Mouse (Mus musculus) Muller cell, postnatal 12 days (primary cell): Measurements from ENCODE around the gene Creg1.
"Not testable (repeated sequence)": the region's sequence is repeated elsewhere in the genome, so short reads cannot be mapped to it uniquely, and the experiment has no call there.

ENCODE experiments used
- DNase-seq: peaks from one replicate; pipeline ENCODE4 v3.0.0-alpha.2; 2015; ENCODE audit errors: inconsistent ontology term

The Creg1 gene

GRCm38 (mm10) chr1:165751142-165751541, 12.4 kb upstream of the Creg1 start:
- DNase-seq = no peak

- DNase-seq = no peak
These were observed 11.7 kb upstream of the Creg1 start for GRCm38 (mm10) chr1:165751838-165752237.

- no peak for DNase-seq
These were observed 9.3 kb upstream of the Creg1 start for GRCm38 (mm10) chr1:165754205-165754604.

GRCm38 (mm10) chr1:165755194-165755593, 8.4 kb upstream of the Creg1 start:
- no peak for DNase-seq

GRCm38 (mm10) chr1:165761522-165762305, 1.8 kb upstream of the Creg1 start:
- no peak for DNase-seq

- DNase-seq = not testable (repeated sequence)
These were observed 1.0 kb upstream of the Creg1 start for GRCm38 (mm10) chr1:165762498-165762897.

GRCm38 (mm10) chr1:165762914-165763634, 472 bp upstream of the Creg1 start:
- DNase-seq = no peak

- no peak for DNase-seq
These were observed 1.0 kb downstream of the Creg1 start for GRCm38 (mm10) chr1:165764571-165764970.

- no peak for DNase-seq
These were observed 1.5 kb downstream of the Creg1 start for GRCm38 (mm10) chr1:165765041-165765440.

- DNase-seq = no peak
These were observed 2.2 kb downstream of the Creg1 start for GRCm38 (mm10) chr1:165765651-165766294.

GRCm38 (mm10) chr1:165766295-165766890, 2.8 kb downstream of the Creg1 start:
- no peak for DNase-seq

- DNase-seq = no peak
These were observed 5.5 kb downstream of the Creg1 start for GRCm38 (mm10) chr1:165768894-165769512.

- no peak for DNase-seq
These were observed 6.7 kb downstream of the Creg1 start for GRCm38 (mm10) chr1:165770181-165770759.

GRCm38 (mm10) chr1:165771491-165771897, 7.9 kb downstream of the Creg1 start:
- DNase-seq = peak; percentile 61

- DNase-seq = no peak
These were observed 8.5 kb downstream of the Creg1 start for GRCm38 (mm10) chr1:165771998-165772397.

- DNase-seq = peak; percentile 79
These were observed 12.2 kb downstream of the Creg1 start for GRCm38 (mm10) chr1:165775518-165776294.

GRCm38 (mm10) chr1:165779954-165780585, 16.5 kb downstream of the Creg1 start:
- peak; percentile 52 for DNase-seq

GRCm38 (mm10) chr1:165780586-165781111, 17.1 kb downstream of the Creg1 start:
- peak; percentile 71 for DNase-seq

GRCm38 (mm10) chr1:165781426-165781825, 17.9 kb downstream of the Creg1 start:
- DNase-seq = no peak

GRCm38 (mm10) chr1:165781911-165782310, 18.4 kb downstream of the Creg1 start:
- DNase-seq = no peak
